In genomic region chr16:36626567-36627197, GRCm38 (mm10) we compare ENCODE assay signal across 12 mouse cellular contexts. TPM values are rescaled to one million over a fixed set of nuclear protein-coding genes. Genes with fewer than 3 reads are reported as not detected.
DNase-seq lines count a peak whose midpoint lies in the region; ATAC-seq lines count a peak whose summit lies in the region.
"Had no signal": no experiment of that assay in that cellular context is flagged by ENCODE, and none has a peak within 500 bp of the region (broad histone marks: within the 10 kb centered on the region; RNA-seq: fewer than 3 reads in every experiment).

No protein-coding gene starts in this region.

- H3K27me3 ChIP-seq in liver, embryonic 13.5 days: no peaks in the 10 kb centered on the region
- H3K27me3 ChIP-seq in forebrain, embryonic 13.5 days: no peaks in the 10 kb centered on the region

- peaks cover 10% of the 10 kb centered on the region for H3K4me1 ChIP-seq in liver, embryonic 13.5 days (replicated peaks)
- no peaks in the 10 kb centered on the region for H3K4me1 ChIP-seq in forebrain, embryonic 13.5 days

- 38% methylated on average over 5 of the region's 5 CpGs for WGBS in liver, embryonic 13.5 days (ENCODE audit: insufficient replicate concordance)
- 93% methylated on average over 5 of the region's 5 CpGs for WGBS in forebrain, embryonic 13.5 days

- no peak overlapping the region for H3K27ac ChIP-seq in liver, embryonic 13.5 days
- H3K27ac ChIP-seq in forebrain, embryonic 13.5 days: no peak overlapping the region
- H3K27ac ChIP-seq: hindbrain, embryonic 14.5 days had no signal

- no peak overlapping the region for H3K4me3 ChIP-seq in liver, embryonic 13.5 days (replicated peaks)
- H3K4me3 ChIP-seq in forebrain, embryonic 13.5 days: no peak overlapping the region

- no peaks in the 10 kb centered on the region for H3K36me3 ChIP-seq in liver, embryonic 13.5 days
- no peaks in the 10 kb centered on the region for H3K36me3 ChIP-seq in forebrain, embryonic 13.5 days (ENCODE audit: poor library complexity, severe bottlenecking)

- H3K4me2 ChIP-seq in liver, embryonic 13.5 days: no peak overlapping the region
- no peak overlapping the region for H3K4me2 ChIP-seq in forebrain, embryonic 13.5 days
- H3K4me2 ChIP-seq: hindbrain, embryonic 14.5 days had no signal

- intact Hi-C loops in heart, postnatal 36 days (cut with DNase I): no loop called here

- no peak overlapping the region for H3K9ac ChIP-seq in liver, embryonic 13.5 days
- H3K9ac ChIP-seq in forebrain, embryonic 13.5 days: no peak overlapping the region
- H3K9ac ChIP-seq: hindbrain, embryonic 14.5 days had no signal

- ATAC-seq in liver, embryonic 13.5 days (ENCODE audit: low read depth): peak; percentile 78
- no peak for ATAC-seq in forebrain, embryonic 13.5 days

- peak; percentile 92 for DNase-seq in heart, adult 11 months
- no peak for DNase-seq in heart, postnatal 36 days
- peak; percentile 31 for DNase-seq in c-Kit-positive CD71-negative TER-119-negative erythroid progenitor cells, embryonic 14.5 days (ENCODE audit: low read depth)
- DNase-seq in liver, embryonic 13.5 days: peak; percentile 23
- DNase-seq in skeletal muscle tissue, adult 2 months (ENCODE audit: low read depth, low spot score): peak; percentile 16
- no peak for DNase-seq in kidney, adult 11 months
- DNase-seq in testis, postnatal 10 days (ENCODE audit: low spot score): no peak
- DNase-seq: cerebellum, adult 11 months; gastrocnemius, postnatal 14 days; layer of hippocampus, adult 9-11 months had no signal

- H3K9me3 ChIP-seq in liver, embryonic 13.5 days (replicated peaks): no peaks in the 10 kb centered on the region
- no peaks in the 10 kb centered on the region for H3K9me3 ChIP-seq in forebrain, embryonic 13.5 days (replicated peaks)

RNA-seq across cellular contexts. Expression of gene Cd86, which starts 39.2 kb away (rescaled TPM):
- 1 to 10 TPM; 1.9 to 2.6 TPM for total RNA-seq in heart, postnatal 36 days (2021)
- polyA plus RNA-seq in liver, embryonic 13.5 days (2015; fragmentation: Nextera tagmentation; extraction: Ambion mirVana): 5.2 and 6.2 TPM in 2 replicates
- 0.77 and 0.85 TPM in 2 replicates for polyA plus RNA-seq in forebrain, embryonic 13.5 days (2015; fragmentation: Nextera tagmentation; extraction: Ambion mirVana)

Comparison
In these comparisons a context has a peak if more than half of its experiments do, and no peak if none do; other contexts are left out.
1. DNase-seq: peak in heart, adult 11 months (single experiment), c-Kit-positive CD71-negative TER-119-negative erythroid progenitor cells, embryonic 14.5 days (single experiment), liver, embryonic 13.5 days (single experiment) and skeletal muscle tissue, adult 2 months (single experiment); none in heart, postnatal 36 days (0 of 2), kidney, adult 11 months (single experiment) and testis, postnatal 10 days (single experiment).